Mouse (Mus musculus) brain, embryonic 14.5 days (tissue): Measurements from ENCODE around the gene Arid2.

Experiments used
- CTCF ChIP-seq: fragments of 200-500 bp; IDR thresholded peaks from 2 replicates; pipeline ENCODE4 v1.5.1; 2012; ENCODE audit warnings: inconsistent platforms, mild to moderate bottlenecking, moderate library complexity, borderline replicate concordance; ENCODE audit not compliant: insufficient read depth, insufficient read length; ENCODE audit errors: extremely low read depth
- POLR2A ChIP-seq: fragments of 200-500 bp; IDR thresholded peaks from 2 replicates; pipeline ENCODE4 v1.6.1; 2012; ENCODE audit warnings: mild to moderate bottlenecking, inconsistent platforms, borderline replicate concordance; ENCODE audit not compliant: poor library complexity, insufficient read depth, insufficient read length, severe bottlenecking; ENCODE audit errors: extremely low read depth

GRCm38 (mm10) chr15:96281236-96281635 is 6.1 kb upstream of the Arid2 start:
- no peak for TF ChIP-seq CTCF
- TF ChIP-seq POLR2A: no peak
